Mouse (Mus musculus) left cerebral cortex, adult 9 months (tissue): Measurements from ENCODE around the gene Gm4871.
"Not testable (repeated sequence)": the region's sequence is repeated elsewhere in the genome, so short reads cannot be mapped to it uniquely, and the experiment has no call there.

Source experiments
- DNase-seq, 2 experiments: peaks; one replicate each; pipeline ENCODE4 v3.0.0; 2022; ENCODE audit warnings: low spot score in 2 of 2

Gene Gm4871

DNA sequence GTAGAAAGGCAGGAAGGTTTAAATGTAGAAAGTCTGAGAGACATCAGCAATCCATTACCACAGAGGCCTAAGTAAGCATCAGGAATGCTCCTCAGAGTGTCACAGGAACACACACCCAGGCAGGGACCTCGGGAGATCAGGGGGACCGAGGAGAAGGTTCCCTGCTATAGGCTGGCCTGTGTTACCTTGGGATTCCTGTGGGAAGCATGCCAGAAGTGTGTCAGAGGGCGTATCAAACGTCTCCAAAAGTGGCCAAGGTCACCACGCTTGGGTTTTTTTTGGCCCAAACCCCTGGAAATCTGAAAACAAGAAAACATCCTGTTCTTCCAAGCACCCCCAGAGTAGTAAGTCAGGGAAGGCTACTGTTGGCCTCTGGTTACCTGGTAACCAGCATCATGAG lies at the start of gene Gm4871:
Gene Gm4871 (minus strand): TSS at position 364 of the 400 bp plus-strand sequence.
- not testable (repeated sequence) for DNase-seq

DNA sequence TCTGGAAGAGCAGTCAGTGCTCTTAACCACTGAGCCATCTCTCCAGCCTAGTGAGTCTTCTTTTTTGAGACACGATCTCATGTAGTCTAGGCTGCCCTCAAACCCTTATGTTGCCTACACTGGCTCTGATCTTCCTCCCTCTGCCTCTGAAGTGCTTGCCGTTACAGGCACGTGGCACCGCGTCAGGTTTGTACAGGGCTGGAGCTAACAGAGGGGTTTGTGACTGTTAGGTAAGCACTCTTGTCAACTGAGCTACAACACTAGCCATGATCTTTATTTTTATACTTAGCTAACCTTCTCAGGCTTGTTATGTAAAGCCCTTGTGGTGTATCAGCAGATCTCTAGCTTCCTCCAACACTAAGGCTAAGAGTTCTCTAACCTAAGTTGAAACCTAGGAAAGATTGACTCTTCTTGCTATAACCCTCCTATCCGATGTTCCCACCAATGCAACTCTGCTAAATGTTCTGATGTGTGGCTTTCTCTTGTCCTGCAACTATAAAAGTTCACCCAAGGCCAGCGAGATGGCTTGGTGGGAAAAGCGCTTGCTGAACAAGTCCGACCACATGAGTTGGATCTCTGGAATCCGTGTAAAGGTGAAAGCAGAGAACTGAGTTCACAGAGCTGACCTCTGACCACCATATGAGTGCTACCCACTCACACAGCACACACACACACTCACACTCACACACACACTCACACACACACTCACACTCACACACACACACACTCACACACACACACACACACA lies 49.5 kb upstream of the Gm4871 start:
- no peak for DNase-seq

GRCm38 (mm10) chr5:145075081-145075480 lies 42.5 kb upstream of the Gm4871 start:
- DNase-seq: no peak

DNA sequence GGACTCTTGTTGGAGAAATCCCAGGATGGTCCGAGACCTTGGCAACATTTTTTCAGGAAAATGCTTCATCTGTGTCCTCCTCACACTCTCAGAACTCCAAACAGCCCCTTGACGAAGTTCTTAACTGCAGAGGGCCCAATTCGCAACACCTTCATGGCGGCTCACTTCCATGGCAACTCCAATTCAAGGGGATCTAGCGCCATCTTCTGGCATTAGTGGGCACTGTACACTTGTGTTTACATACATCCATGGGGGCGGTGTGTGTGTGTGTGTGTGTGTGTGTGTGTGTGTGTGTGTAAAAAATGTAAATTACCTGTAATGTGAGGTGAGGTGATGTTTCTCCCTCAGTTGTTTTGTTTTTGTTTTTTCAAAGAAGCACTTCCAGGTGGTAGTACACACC lies 38.8 kb upstream of the Gm4871 start:
- DNase-seq: no peak

GRCm38 (mm10) chr5:145069707-145070106 lies 37.2 kb upstream of the Gm4871 start:
- DNase-seq: peak in 1 of 2 experiments; percentile 70

- DNase-seq: no peak
Observed at GRCm38 (mm10) chr5:145068863-145069262, 36.3 kb upstream of the Gm4871 start.

DNA sequence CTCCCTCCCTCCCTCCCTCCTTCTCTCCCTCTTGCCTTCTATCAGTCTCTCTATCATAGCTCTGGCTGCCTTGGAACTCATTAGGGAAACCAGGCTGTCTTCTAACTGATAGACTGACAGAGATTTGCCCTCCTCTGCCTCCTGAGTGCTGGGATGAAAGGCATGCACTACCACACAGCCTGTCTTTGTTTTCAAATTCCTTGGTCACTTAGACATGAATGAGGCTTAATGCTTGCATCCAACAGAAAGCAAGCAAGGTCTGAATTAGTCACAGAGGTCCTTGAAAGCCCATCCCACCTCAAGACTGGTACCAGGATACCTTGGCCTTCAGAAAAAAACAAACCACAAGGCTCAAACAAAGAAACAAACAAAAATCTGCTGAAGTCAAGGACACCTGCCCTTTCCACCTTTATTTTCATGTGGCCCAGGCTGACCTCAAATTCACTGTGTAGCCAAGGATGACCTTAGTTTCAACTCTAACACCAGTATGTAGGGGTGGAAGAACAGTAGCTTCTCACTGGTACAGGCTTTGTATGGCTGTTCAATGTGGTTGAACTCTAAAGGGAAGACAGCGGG lies 32.3 kb upstream of the Gm4871 start:
- DNase-seq: no peak

DNA sequence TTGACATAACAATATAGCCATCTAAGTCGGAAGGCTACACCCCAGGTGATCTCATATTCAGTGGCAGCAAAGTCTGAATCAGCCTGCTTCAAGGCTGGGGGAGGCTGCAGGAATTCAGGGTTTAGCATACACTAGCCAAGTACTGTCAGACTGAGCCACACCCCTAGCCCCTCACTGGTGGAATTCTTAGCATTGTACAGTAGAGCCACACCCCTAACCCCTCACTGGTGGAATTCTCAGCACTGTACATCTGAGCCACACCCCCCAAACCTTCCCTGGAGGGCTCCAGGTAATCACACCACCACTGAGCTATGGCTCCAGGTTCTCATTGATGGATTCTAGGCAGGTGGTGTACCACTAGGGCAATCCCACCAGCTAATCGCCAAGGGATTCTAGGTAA lies 27.0 kb upstream of the Gm4871 start:
- DNase-seq: no peak

GRCm38 (mm10) chr5:145058722-145059121 lies 26.2 kb upstream of the Gm4871 start:
- DNase-seq: no peak

GRCm38 (mm10) chr5:145057907-145058306 lies 25.4 kb upstream of the Gm4871 start:
- no peak for DNase-seq

GRCm38 (mm10) chr5:145054187-145054586 lies 21.6 kb upstream of the Gm4871 start:
- DNase-seq: not testable (repeated sequence)

DNA sequence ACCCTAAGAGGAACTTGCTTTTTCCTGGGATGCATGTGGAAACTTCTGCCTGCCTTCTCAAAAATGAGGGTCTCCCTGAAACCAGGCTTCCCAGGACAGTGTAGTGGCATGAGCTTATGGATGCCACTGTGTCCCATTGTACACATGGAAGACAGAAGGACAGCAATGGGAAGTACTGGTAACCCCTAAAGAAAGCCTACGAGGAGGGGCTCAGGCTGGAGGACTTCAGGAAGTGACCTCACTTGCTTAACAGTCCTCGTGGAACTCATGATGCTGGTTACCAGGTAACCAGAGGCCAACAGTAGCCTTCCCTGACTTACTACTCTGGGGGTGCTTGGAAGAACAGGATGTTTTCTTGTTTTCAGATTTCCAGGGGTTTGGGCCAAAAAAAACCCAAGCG lies 10.1 kb upstream of the Gm4871 start, which contains the start of gene 1700018F24Rik:
Gene 1700018F24Rik (plus strand): TSS at position 301 of the 400 bp plus-strand sequence.
- DNase-seq: not testable (repeated sequence)

GRCm38 (mm10) chr5:145041628-145042027 lies 9.1 kb upstream of the Gm4871 start:
- DNase-seq: no peak

DNA sequence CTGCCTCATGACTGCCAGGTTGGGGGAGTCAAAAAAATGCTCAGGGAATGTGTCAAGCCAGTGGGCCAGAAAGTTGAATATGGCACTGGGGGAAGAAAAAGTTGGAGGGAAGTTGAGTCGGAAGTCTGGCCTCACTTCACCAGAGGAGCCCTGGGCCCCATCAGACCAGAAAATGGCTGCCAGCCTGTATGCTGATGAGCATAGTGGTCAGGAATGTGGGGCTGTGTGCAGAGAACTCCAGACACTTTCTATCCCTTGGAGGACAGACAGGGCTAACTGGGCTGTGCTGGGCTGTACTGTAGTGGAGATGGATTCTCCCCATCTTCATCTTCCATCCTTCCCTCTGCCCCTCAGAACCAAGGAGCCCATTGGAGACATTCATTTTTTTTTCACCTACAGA lies 2.1 kb downstream of the Gm4871 start:
- DNase-seq: not testable (repeated sequence)

- DNase-seq: not testable (repeated sequence)
Observed at GRCm38 (mm10) chr5:145020712-145021111, 11.8 kb downstream of the Gm4871 start.

GRCm38 (mm10) chr5:145020254-145020653 lies 12.3 kb downstream of the Gm4871 start:
- DNase-seq: not testable (repeated sequence)

DNA sequence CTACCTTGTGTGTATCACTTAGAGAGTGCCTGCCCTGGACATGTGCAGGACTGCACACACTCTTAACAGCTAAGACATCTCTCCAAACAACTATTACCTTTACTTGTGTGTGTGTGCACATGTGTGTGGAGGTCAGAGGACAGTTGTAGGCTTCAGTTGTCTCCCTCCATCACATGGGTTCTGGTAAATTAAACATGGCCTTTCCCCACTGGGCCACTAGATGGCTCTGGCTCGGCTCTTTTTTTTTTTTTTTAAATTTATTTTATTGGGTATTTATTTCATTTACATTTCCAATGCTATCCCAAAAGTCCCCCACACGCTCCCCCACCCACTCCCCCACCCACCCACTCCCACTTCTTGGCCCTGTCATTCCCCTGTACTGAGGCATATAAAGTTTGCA lies 15.8 kb downstream of the Gm4871 start:
- DNase-seq: not testable (repeated sequence)

GRCm38 (mm10) chr5:145014278-145014677 lies 18.3 kb downstream of the Gm4871 start:
- no peak for DNase-seq

GRCm38 (mm10) chr5:145008878-145009659 lies 23.5 kb downstream of the Gm4871 start:
- no peak for DNase-seq

- DNase-seq: no peak
Observed at GRCm38 (mm10) chr5:145005596-145005995, 27.0 kb downstream of the Gm4871 start.

DNA sequence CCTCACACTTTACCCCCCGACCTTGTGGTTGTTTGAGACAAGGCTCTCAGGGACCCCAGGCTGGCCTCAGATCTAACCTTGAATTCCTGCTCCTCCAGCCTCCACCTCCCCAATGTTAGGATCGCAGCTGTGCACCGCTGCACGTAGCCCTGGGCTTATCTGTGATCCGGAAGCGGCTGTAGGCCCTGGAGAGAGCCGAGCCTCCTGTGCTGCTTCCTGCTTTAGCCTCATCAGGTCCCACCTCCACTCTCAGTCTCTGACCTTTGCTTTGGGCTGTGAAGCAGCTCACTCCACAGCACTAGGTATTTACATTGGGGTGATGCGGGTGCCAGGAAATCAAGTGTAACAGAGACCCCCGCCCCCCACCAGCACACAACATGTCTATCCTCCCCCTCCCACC lies 28.1 kb downstream of the Gm4871 start:
- no peak for DNase-seq

GRCm38 (mm10) chr5:145003362-145003761 lies 29.2 kb downstream of the Gm4871 start:
- DNase-seq: no peak
